Mouse (Mus musculus): ENCODE data around the gene Dlx4. TPM values are rescaled to one million over a fixed set of nuclear protein-coding genes. Genes with fewer than 3 reads are reported as not detected.

Gene Dlx4
- 0.99 and 1.7 TPM in 2 replicates for polyA plus RNA-seq (2015; fragmentation: Nextera tagmentation; extraction: Ambion mirVana)

DNA sequence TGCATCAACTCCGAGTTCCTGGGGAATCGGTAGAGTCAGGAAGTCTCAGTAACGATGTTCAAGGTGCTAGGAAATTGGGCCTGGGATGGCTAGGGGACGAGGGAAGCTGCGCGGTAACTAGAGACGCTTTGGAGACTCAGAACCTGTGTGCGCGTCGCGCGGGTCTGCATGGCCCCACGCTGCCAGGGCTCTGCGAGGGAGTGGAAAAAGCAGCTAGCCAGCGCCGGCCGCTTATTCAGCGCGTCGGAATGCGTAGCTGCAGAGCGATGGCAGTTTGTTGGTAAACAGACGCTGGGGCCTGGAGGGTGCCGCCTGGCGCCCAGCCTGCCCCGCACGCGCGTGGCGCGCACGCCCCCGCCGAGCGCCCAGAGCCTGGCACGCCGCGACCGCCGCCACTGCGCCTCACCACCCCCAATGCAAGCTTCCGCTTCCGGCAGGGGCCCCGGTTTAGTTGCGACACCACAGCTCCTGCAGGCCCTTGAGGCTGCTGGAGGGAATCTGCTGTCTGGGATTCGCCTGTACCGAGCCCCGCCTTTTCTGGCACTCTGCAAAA is at the start of gene Dlx4:
Gene Dlx4 (minus strand): TSS at position 413 of the 553 bp plus-strand sequence.
- peaks cover 94% of the 10 kb centered on the region for H3K27me3 ChIP-seq (ENCODE audit: control insufficient read depth, insufficient read depth, low read length)
- peak within 1 kb of the TSS; percentile 87 for H3K4me2 ChIP-seq (ENCODE audit: low read depth, low read length)
- peaks cover 23% of the 10 kb centered on the region for H3K4me1 ChIP-seq (ENCODE audit: control insufficient read depth, insufficient read depth, low read length)
- 1% methylated on average over 48 of the region's 48 CpGs for WGBS
- H3K27ac ChIP-seq (ENCODE audit: low read length): no peak within 1 kb of the TSS
- H3K4me3 ChIP-seq (replicated peaks; ENCODE audit: low read length): peak within 1 kb of the TSS; percentile 49
- no peaks in the 10 kb centered on the region for H3K9me3 ChIP-seq (replicated peaks; ENCODE audit: control insufficient read depth, low read length)
- ATAC-seq (ENCODE audit: insufficient read depth, low FRiP score): 0 out of 2 replicates have a peak, but pooled peaks have one; percentile 31
- peak within 1 kb of the TSS; percentile 60 for H3K9ac ChIP-seq (ENCODE audit: low read length)
- no peaks in the 10 kb centered on the region for H3K36me3 ChIP-seq (ENCODE audit: control insufficient read depth, insufficient read depth, low read length)

DNA sequence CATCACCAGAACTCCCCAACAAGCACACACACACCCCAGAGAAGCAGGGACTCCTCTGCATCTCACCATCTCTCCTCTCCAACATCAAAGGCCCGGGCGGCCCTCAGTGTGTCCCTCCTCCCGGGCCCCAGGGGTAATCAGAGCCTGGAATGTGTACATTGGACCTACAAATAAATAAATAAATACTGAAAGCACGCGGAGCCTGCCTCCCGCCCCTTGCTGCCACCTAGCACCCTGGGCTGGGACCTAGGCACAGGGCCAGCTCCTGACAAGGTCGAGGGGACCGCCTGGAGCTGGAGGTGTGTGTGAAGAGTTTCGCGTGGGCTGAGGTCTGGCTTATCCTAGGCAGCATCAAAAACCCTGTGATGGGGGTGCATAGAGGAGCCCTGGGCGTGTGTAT is 43.8 kb upstream of the Dlx4 start:
- H3K36me3 ChIP-seq (ENCODE audit: control insufficient read depth, insufficient read depth, low read length): no peaks in the 10 kb centered on the region
- 35% methylated on average over 11 of the region's 11 CpGs for WGBS
- no peak overlapping the region for H3K9ac ChIP-seq (ENCODE audit: low read length)
- H3K27ac ChIP-seq (ENCODE audit: low read length): no peak overlapping the region
- H3K27me3 ChIP-seq (ENCODE audit: control insufficient read depth, insufficient read depth, low read length): no peaks in the 10 kb centered on the region
- no peak overlapping the region for H3K4me2 ChIP-seq (ENCODE audit: low read depth, low read length)
- H3K4me1 ChIP-seq (ENCODE audit: control insufficient read depth, insufficient read depth, low read length): peaks cover 8% of the 10 kb centered on the region; the same call in 1 of the 2 replicates
- no peaks in the 10 kb centered on the region for H3K9me3 ChIP-seq (replicated peaks; ENCODE audit: control insufficient read depth, low read length)
- ATAC-seq (ENCODE audit: insufficient read depth, low FRiP score): no peak
- no peak overlapping the region for H3K4me3 ChIP-seq (replicated peaks; ENCODE audit: low read length)

DNA sequence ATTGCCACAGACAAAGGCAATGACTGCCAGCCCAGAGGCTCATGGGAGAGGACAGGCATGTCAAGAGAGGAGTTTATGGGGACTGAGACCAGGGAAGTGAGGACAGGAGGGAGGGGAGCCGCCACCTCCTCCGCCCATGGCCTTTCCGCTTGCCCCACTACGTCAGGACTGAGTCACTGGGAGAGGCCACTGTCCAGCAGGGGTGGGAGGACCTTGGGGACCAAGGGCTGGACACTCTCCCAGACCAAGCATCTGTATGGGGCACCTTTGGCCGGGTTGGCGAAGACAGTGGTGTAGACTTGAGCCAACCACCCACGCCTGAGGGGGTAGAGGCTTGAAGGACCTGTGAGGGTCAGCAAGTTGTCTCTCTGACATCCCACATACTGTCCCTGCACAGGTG is 40.8 kb upstream of the Dlx4 start:
- Histone ChIP-seq H3K27ac (ENCODE audit: low read length) (no peak overlapping the region), H3K9ac (ENCODE audit: low read length) (no peak overlapping the region), H3K27me3 (ENCODE audit: control insufficient read depth, insufficient read depth, low read length) (no peaks in the 10 kb centered on the region), H3K4me2 (ENCODE audit: low read depth, low read length) (no peak overlapping the region), H3K36me3 (ENCODE audit: control insufficient read depth, insufficient read depth, low read length) (no peaks in the 10 kb centered on the region), H3K4me3 (replicated peaks; ENCODE audit: low read length) (no peak overlapping the region), H3K4me1 (ENCODE audit: control insufficient read depth, insufficient read depth, low read length) (peaks cover 8% of the 10 kb centered on the region; the same call in 1 of the 2 replicates), H3K9me3 (replicated peaks; ENCODE audit: control insufficient read depth, low read length) (no peaks in the 10 kb centered on the region)
- no peak for ATAC-seq (ENCODE audit: insufficient read depth, low FRiP score)
- 89% methylated on average over 7 of the region's 7 CpGs for WGBS

DNA sequence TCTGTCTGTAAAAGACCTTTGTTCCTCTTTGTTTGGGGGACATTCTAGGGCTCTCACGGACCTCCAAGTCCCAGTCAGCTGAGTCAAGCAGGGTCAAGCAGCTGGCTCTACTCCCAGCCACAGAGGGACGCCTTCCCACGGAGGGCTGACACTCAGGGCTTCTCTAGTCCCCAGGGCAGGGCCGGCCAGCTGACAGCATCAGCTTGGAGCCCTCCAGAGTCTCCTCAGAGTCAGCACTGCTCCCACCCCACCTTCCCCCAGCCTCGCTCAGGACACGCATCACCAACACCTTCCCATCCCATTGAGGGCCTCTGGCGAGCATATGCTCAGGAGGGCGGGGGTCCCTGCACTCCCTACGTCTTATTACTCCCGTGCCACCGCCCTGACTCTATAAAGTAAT is 39.6 kb upstream of the Dlx4 start:
- Histone ChIP-seq H3K9ac (ENCODE audit: low read length) (no peak overlapping the region), H3K36me3 (ENCODE audit: control insufficient read depth, insufficient read depth, low read length) (no peaks in the 10 kb centered on the region), H3K4me2 (ENCODE audit: low read depth, low read length) (no peak overlapping the region), H3K4me3 (replicated peaks; ENCODE audit: low read length) (no peak overlapping the region), H3K27me3 (ENCODE audit: control insufficient read depth, insufficient read depth, low read length) (no peaks in the 10 kb centered on the region), H3K4me1 (ENCODE audit: control insufficient read depth, insufficient read depth, low read length) (peaks cover 8% of the 10 kb centered on the region; the same call in 1 of the 2 replicates), H3K27ac (ENCODE audit: low read length) (no peak overlapping the region), H3K9me3 (replicated peaks; ENCODE audit: control insufficient read depth, low read length) (no peaks in the 10 kb centered on the region)
- WGBS: 40% methylated on average over 11 of the region's 11 CpGs
- peak; percentile 35; the same call in 1 of the 2 replicates for ATAC-seq (ENCODE audit: insufficient read depth, low FRiP score)

DNA sequence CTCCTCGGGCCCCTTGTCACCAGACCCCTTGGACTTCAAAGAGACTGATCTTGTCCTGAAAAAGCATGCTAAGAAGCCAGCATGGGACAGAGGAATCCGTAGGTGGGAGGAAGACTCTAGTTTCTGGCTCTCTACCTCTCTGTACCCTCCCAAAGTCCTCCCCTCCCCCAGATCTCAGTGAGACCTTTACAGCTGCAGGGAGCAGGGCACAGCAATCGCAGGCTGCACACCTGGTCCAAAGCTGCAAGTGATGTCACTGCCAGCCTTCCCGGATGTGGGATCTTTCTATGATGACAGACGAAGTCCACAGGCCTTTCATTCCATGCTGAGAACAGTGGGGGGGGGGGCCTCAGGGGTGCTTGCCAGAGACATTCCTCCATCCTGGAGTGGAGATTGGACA is 38.5 kb upstream of the Dlx4 start:
- Histone ChIP-seq H3K4me2 (ENCODE audit: low read depth, low read length) (no peak overlapping the region), H3K27ac (ENCODE audit: low read length) (no peak overlapping the region), H3K9me3 (replicated peaks; ENCODE audit: control insufficient read depth, low read length) (no peaks in the 10 kb centered on the region), H3K4me3 (replicated peaks; ENCODE audit: low read length) (no peak overlapping the region), H3K36me3 (ENCODE audit: control insufficient read depth, insufficient read depth, low read length) (no peaks in the 10 kb centered on the region), H3K9ac (ENCODE audit: low read length) (no peak overlapping the region), H3K27me3 (ENCODE audit: control insufficient read depth, insufficient read depth, low read length) (no peaks in the 10 kb centered on the region), H3K4me1 (ENCODE audit: control insufficient read depth, insufficient read depth, low read length) (peaks cover 8% of the 10 kb centered on the region; the same call in 1 of the 2 replicates)
- 30% methylated on average over 5 of the region's 5 CpGs for WGBS
- ATAC-seq (ENCODE audit: insufficient read depth, low FRiP score): no peak

DNA sequence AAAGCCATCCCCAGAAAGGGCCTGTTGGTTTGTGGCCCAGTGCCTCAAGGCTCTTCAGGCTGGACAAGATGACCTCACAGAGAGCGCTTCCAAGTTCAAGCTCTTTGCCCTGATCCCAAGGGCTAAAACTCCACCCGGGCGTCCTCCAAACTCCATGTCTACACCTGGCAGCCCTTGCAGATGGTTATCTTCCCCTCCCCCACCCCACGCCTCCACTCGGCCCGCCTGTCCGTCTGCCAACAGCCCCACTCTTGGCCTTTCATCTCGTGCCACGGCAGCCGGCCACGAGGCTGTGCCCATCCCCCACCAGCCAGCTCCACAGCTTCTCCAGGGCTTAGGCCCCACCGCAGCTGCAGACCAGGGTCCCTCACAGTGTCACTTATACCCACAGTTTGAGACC is 33.2 kb upstream of the Dlx4 start:
- 55% methylated on average over 12 of the region's 12 CpGs for WGBS
- no peak for ATAC-seq (ENCODE audit: insufficient read depth, low FRiP score)
- Histone ChIP-seq H3K9me3 (replicated peaks; ENCODE audit: control insufficient read depth, low read length) (no peaks in the 10 kb centered on the region), H3K27ac (ENCODE audit: low read length) (no peak overlapping the region), H3K4me2 (ENCODE audit: low read depth, low read length) (no peak overlapping the region), H3K9ac (ENCODE audit: low read length) (no peak overlapping the region), H3K4me3 (replicated peaks; ENCODE audit: low read length) (no peak overlapping the region), H3K36me3 (ENCODE audit: control insufficient read depth, insufficient read depth, low read length) (no peaks in the 10 kb centered on the region), H3K27me3 (ENCODE audit: control insufficient read depth, insufficient read depth, low read length) (no peaks in the 10 kb centered on the region), H3K4me1 (ENCODE audit: control insufficient read depth, insufficient read depth, low read length) (no peaks in the 10 kb centered on the region)

DNA sequence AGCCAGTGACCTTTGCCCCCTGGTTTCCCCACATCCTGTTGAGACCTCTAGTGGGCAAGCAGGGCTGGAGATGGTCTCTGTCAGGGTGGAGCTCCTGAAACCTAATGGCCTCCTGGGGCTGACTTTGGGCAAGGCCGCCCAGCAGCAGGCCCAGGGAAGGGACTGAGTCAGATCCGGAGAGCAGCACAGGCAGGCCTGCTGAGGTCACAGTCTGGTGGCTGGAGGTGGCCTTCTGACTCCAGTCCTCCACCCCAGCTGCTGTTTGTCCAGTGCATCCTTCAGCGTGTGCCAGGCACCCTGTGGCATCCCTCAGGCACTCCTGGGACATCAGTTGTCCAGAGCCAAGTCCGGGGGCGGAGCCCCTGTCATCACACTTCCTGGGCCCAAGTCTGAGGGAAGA is 19.8 kb upstream of the Dlx4 start:
- no peak for ATAC-seq (ENCODE audit: insufficient read depth, low FRiP score)
- 86% methylated on average over 5 of the region's 5 CpGs for WGBS
- Histone ChIP-seq H3K4me1 (ENCODE audit: control insufficient read depth, insufficient read depth, low read length) (no peaks in the 10 kb centered on the region), H3K4me2 (ENCODE audit: low read depth, low read length) (no peak overlapping the region), H3K9me3 (replicated peaks; ENCODE audit: control insufficient read depth, low read length) (no peaks in the 10 kb centered on the region), H3K4me3 (replicated peaks; ENCODE audit: low read length) (no peak overlapping the region), H3K27me3 (ENCODE audit: control insufficient read depth, insufficient read depth, low read length) (no peaks in the 10 kb centered on the region), H3K9ac (ENCODE audit: low read length) (no peak overlapping the region), H3K27ac (ENCODE audit: low read length) (no peak overlapping the region), H3K36me3 (ENCODE audit: control insufficient read depth, insufficient read depth, low read length) (no peaks in the 10 kb centered on the region)

DNA sequence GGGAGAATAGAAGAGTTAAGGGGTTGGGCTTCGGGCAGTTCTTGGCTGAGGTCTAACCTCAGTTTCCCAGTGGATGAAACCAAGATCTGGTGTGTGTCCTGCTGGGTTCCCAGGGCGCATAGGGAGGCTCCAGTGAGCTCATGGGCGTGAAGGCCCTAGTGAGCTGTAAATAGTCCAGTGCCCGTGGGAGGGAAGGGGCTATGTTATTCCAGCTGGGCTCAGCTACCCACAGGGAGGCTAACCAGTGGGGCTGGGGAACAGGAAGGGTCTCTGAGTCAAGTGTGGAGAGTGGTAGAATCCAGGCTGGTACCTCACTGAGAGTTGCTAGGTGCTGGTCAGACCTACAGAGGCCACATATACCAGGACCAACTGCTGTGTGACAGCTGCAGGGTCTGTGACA is 15.6 kb upstream of the Dlx4 start:
- no peak overlapping the region for H3K4me3 ChIP-seq (replicated peaks; ENCODE audit: low read length)
- no peak overlapping the region for H3K9ac ChIP-seq (ENCODE audit: low read length)
- no peak overlapping the region for H3K4me2 ChIP-seq (ENCODE audit: low read depth, low read length)
- no peaks in the 10 kb centered on the region for H3K4me1 ChIP-seq (ENCODE audit: control insufficient read depth, insufficient read depth, low read length)
- H3K27ac ChIP-seq (ENCODE audit: low read length): no peak overlapping the region
- WGBS: 65% methylated on average over 4 of the region's 4 CpGs
- H3K36me3 ChIP-seq (ENCODE audit: control insufficient read depth, insufficient read depth, low read length): no peaks in the 10 kb centered on the region
- no peaks in the 10 kb centered on the region for H3K9me3 ChIP-seq (replicated peaks; ENCODE audit: control insufficient read depth, low read length)
- no peak for ATAC-seq (ENCODE audit: insufficient read depth, low FRiP score)
- H3K27me3 ChIP-seq (ENCODE audit: control insufficient read depth, insufficient read depth, low read length): 0 out of 2 replicates have a peak, but pooled peaks cover 2% of the 10 kb centered on the region

DNA sequence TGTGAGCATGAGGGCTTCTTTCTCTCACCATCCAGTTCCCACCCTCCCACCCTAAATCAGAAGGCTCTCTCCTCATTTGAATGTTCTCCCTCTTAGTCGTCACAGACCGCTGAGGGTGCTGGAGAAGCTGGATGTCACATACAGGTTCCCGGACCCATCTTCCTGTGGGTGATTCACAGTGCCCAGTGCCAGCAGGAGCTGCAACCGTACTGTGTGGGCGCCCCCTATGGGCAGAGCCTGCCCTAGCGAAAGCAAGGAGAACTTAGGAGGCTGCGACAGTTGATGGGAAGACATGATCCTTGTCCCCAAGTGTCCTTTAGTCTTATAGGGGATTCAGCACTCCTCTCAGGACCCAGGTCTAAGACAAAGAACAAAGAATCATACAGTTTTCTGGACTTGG is 14.6 kb upstream of the Dlx4 start:
- Histone ChIP-seq H3K9me3 (replicated peaks; ENCODE audit: control insufficient read depth, low read length) (no peaks in the 10 kb centered on the region), H3K27me3 (ENCODE audit: control insufficient read depth, insufficient read depth, low read length) (0 out of 2 replicates have a peak, but pooled peaks cover 2% of the 10 kb centered on the region), H3K9ac (ENCODE audit: low read length) (no peak overlapping the region), H3K4me2 (ENCODE audit: low read depth, low read length) (no peak overlapping the region), H3K36me3 (ENCODE audit: control insufficient read depth, insufficient read depth, low read length) (no peaks in the 10 kb centered on the region), H3K27ac (ENCODE audit: low read length) (no peak overlapping the region), H3K4me3 (replicated peaks; ENCODE audit: low read length) (no peak overlapping the region), H3K4me1 (ENCODE audit: control insufficient read depth, insufficient read depth, low read length) (no peaks in the 10 kb centered on the region)
- WGBS: 51% methylated on average over 7 of the region's 7 CpGs
- no peak for ATAC-seq (ENCODE audit: insufficient read depth, low FRiP score)
